Mouse (Mus musculus) cerebellum, adult 2 months (tissue): ENCODE data around the gene Akt1s1. TPM values are rescaled to one million over a fixed set of nuclear protein-coding genes. Genes with fewer than 3 reads are reported as not detected.
A peak's percentile ranks its signal among the peaks of the same experiment; 100 is the strongest.

Experiments
- DNase-seq, 2 experiments: peaks; one replicate each; pipeline ENCODE4 v3.0.0; 2021
- H3K27ac ChIP-seq: fragments of 200-500 bp; 2 replicates; pipeline ENCODE4 v1.5.1; 2012; ENCODE audit warnings: low read length, control low read depth, inconsistent platforms; ENCODE audit not compliant: insufficient read depth
- H3K27me3 ChIP-seq: fragments of 200-500 bp; 2 replicates; pipeline ENCODE4 v1.6.1; 2012; ENCODE audit warnings: inconsistent platforms, mild to moderate bottlenecking, low read length, moderate library complexity; ENCODE audit not compliant: control insufficient read depth, insufficient read depth
- H3K4me1 ChIP-seq: fragments of 200-500 bp; 2 replicates; pipeline ENCODE4 v1.6.1; 2011; ENCODE audit warnings: low read length; ENCODE audit not compliant: control insufficient read depth, insufficient read depth
- H3K4me3 ChIP-seq: fragments of 200-500 bp; replicated peaks from 2 replicates; pipeline ENCODE3; 2011; ENCODE audit warnings: mild to moderate bottlenecking, low read depth, low read length, control low read depth; ENCODE audit not compliant: insufficient read depth
- CTCF ChIP-seq: fragments of 200-500 bp; IDR thresholded peaks from 2 replicates; pipeline ENCODE4 v1.5.1; 2011; ENCODE audit warnings: low read depth, mild to moderate bottlenecking, control low read depth, low read length, moderate library complexity, borderline replicate concordance; ENCODE audit not compliant: insufficient read depth
- POLR2A ChIP-seq: fragments of 200-500 bp; IDR thresholded peaks from 2 replicates; pipeline ENCODE4 v1.6.1; 2011; ENCODE audit warnings: low read length, control low read depth, borderline replicate concordance; ENCODE audit not compliant: insufficient read depth
- WGBS: fragments of 180-500 bp; shearing (Covaris S2); methylation state at CpG from one replicate; pipeline ENCODE4 v1.1.7; 2018; 5-methylcytosine and 5-hydroxymethylcytosine counted together
- polyA plus RNA-seq: library from polyadenylated mRNA; depleted of rRNA; stranded (reverse); fragments of >200 nt; gene quantifications from 2 replicates; pipeline ENCODE4 v1.2.3, GENCODE M21; 2012

Akt1s1 gene
- polyA plus RNA-seq, 1 experiment = 83.6 TPM

DNA sequence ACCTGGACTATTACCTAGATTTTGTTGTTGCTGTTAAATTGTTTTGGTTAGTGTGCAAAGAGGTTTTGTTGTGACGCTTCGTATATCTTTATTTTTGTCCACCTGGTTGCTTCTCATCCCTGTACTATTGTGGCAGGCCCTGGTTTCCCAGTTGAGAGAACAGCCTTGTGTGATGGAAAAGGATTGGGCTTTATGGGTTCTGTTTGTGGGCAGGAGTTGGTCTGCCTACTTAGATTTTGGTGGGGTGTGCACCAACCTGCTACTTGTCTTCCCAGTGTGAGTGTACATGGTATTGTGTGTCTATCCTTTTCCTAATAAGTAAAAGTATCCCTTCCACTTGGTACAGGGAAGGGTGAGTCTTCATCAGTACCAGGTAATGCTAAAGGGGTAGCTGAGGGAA is 29.4 kb upstream of the Akt1s1 start:
- H3K4me3 ChIP-seq = no peak overlapping the region
- no peaks in the 10 kb centered on the region for H3K27me3 ChIP-seq
- H3K27ac ChIP-seq = 0 out of 2 replicates have a peak overlapping the region, but pooled peaks have one; percentile 55
- no peak for DNase-seq
- TF ChIP-seq CTCF = no peak
- H3K4me1 ChIP-seq = peaks cover 14% of the 10 kb centered on the region
- WGBS = 64% methylated on average over 2 of the region's 2 CpGs

DNA sequence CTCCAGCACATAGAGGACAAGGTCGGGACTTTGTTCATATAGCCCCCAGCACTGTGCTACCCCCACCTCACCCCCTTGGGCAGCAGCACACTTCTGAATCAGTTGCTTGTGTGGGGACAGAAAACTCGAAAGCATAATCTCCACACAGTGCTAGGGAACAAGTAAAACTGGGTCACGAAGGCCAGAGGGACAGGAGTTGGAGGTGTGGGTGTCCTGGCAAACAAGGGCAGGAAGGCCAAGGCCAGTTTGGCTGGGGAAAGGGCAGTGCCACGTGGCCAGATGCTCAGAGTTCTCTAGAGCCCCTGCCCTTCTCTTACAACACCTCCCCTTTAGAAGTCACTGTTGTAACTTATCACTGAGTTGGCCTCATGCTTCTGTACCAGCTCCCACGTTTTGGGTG is 28.9 kb upstream of the Akt1s1 start:
- TF ChIP-seq POLR2A (no peak), CTCF (no peak)
- 13% methylated on average over 5 of the region's 5 CpGs for WGBS
- Histone ChIP-seq H3K27me3 (no peaks in the 10 kb centered on the region), H3K4me1 (peaks cover 14% of the 10 kb centered on the region), H3K27ac (no peak overlapping the region), H3K4me3 (no peak overlapping the region)
- DNase-seq = peak in 1 of 2 experiments; percentile 17

DNA sequence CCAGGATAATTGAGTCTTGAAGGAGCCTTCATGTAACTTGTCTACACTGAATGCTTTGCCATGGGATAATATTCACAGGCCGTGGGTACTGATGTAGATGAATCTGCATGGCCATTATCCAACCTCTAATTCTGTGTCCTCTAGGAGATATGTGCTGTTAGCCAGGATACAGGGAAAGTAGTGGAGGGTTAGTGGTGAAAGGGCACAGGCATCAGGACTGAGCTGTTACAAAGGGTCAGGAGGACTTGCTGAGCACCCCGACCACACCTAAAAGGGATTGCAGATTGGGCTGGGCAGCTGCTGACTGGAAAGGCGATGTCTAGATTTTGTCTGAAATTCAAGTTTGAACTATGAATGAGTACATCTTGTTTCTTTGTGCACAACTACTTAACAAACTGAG is 28.3 kb upstream of the Akt1s1 start:
- no peak for DNase-seq
- Histone ChIP-seq H3K27me3 (no peaks in the 10 kb centered on the region), H3K27ac (no peak overlapping the region), H3K4me3 (no peak overlapping the region), H3K4me1 (peaks cover 17% of the 10 kb centered on the region)
- WGBS = 62% methylated on average over 3 of the region's 3 CpGs
- TF ChIP-seq CTCF = no peak
- TF ChIP-seq POLR2A = no peak

- WGBS = 80% methylated on average over 7 of the region's 7 CpGs
These were observed 26.9 kb upstream of the Akt1s1 start for GRCm38 (mm10) chr7:44821666-44822448.

DNA sequence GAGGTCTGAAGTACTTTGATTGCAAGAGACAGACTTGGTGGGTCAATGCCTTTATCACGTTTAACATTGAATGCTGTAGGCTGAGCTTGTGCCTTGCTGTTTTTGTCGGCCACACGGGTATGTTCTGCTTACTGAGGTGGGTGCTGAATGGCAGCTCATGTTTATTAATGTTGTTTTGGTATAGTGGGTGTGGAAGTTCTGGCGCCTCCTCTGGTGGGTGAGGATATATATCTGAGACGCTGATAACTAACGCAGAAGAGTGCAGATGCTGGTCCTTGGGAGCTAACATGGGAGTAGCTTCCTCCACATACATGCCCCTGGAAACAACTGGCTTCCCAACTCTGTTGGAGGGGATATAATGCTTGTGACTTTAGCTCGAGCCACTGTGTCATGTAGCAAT is 25.4 kb upstream of the Akt1s1 start:
- no peak overlapping the region for H3K4me3 ChIP-seq

More at GRCm38 (mm10) chr7:44821666-44822448, 26.9 kb upstream of the Akt1s1 start:
- Histone ChIP-seq H3K27me3 (no peaks in the 10 kb centered on the region), H3K4me3 (no peak overlapping the region), H3K4me1 (peaks cover 18% of the 10 kb centered on the region), H3K27ac (no peak overlapping the region)
- TF ChIP-seq CTCF (no peak), POLR2A (no peak)
- peak in 1 of 2 experiments; percentile 4 for DNase-seq

DNA sequence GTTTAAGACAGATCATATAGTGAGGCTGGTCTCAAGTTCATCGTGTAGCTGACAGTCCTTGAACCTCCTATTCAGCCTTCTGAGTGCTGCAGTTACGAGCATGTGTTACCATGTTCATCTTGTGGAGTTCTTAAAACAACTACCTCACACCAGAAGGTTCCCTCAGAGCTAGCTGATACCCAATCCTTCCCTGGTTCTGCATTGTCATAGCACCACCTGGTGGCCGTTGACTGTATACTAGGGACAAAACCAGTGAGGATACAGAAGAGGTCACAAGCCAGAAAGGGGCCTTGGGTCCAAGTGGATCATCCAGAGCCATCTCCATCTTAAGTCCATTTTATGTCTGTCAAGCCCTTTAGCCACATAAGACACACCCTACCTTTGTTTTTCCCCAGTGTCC is 23.9 kb upstream of the Akt1s1 start:
- TF ChIP-seq CTCF (peak; percentile 89), POLR2A (no peak)
- H3K27ac ChIP-seq = no peak overlapping the region
- peaks cover 6% of the 10 kb centered on the region for H3K4me1 ChIP-seq
- 12% methylated on average over 3 of the region's 3 CpGs for WGBS
- H3K4me3 ChIP-seq = no peak overlapping the region
- peak; percentile 75 to 84 for DNase-seq
- H3K27me3 ChIP-seq = no peaks in the 10 kb centered on the region

More for the DNA sequence above, 25.4 kb upstream of the Akt1s1 start:
- H3K27me3 ChIP-seq = no peaks in the 10 kb centered on the region
- H3K4me1 ChIP-seq = peaks cover 14% of the 10 kb centered on the region
- WGBS = 28% methylated on average over 7 of the region's 7 CpGs
- H3K27ac ChIP-seq = no peak overlapping the region
- no peak for TF ChIP-seq POLR2A
- TF ChIP-seq CTCF = 0 out of 2 replicates have a peak, but pooled peaks have one; percentile 18
- no peak for DNase-seq

DNA sequence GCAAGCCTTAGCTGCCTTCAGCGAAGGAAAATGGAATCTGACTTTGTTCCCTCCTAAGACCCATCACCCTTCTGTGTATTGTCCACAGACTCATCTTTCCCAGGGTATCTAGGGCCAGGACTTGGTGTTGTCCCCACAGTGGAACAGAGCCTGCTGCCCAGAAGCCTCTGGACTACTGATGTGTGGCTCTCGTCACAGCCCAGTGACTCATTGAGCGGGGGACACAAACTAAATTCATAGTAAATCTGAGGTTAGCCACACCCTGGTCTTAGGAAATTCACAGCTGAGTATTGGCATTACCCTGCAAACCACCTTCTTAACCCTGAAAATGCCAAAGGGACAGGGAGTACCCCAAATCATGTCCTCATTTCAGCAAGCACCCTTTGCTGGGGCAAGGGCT is 22.0 kb upstream of the Akt1s1 start:
- Histone ChIP-seq H3K27me3 (no peaks in the 10 kb centered on the region), H3K4me3 (no peak overlapping the region), H3K4me1 (peaks cover 4% of the 10 kb centered on the region; the same call in 1 of the 2 replicates), H3K27ac (no peak overlapping the region)
- TF ChIP-seq CTCF = no peak
- no peak for TF ChIP-seq POLR2A
- DNase-seq = no peak
- 82% methylated on average over 3 of the region's 3 CpGs for WGBS

GRCm38 (mm10) chr7:44828706-44829105 is 20.1 kb upstream of the Akt1s1 start:
- WGBS = 36% methylated on average over 5 of the region's 5 CpGs

More at GRCm38 (mm10) chr7:44828706-44829105, 20.1 kb upstream of the Akt1s1 start:
- Histone ChIP-seq H3K4me3 (no peak overlapping the region), H3K27me3 (no peaks in the 10 kb centered on the region), H3K27ac (no peak overlapping the region), H3K4me1 (peaks cover 4% of the 10 kb centered on the region; the same call in 1 of the 2 replicates)
- DNase-seq = peak in 1 of 2 experiments; percentile 2
- no peak for TF ChIP-seq CTCF
- TF ChIP-seq POLR2A = no peak
